Mouse (Mus musculus) embryo, embryonic 11 days (tissue): ENCODE data around the gene Hoxa1.
A peak's percentile ranks its signal among the peaks of the same experiment; 100 is the strongest.

Source experiments
- DNase-seq: peaks from one replicate; pipeline ENCODE4 v3.0.0-alpha.2; 2015

Hoxa1 gene

DNA sequence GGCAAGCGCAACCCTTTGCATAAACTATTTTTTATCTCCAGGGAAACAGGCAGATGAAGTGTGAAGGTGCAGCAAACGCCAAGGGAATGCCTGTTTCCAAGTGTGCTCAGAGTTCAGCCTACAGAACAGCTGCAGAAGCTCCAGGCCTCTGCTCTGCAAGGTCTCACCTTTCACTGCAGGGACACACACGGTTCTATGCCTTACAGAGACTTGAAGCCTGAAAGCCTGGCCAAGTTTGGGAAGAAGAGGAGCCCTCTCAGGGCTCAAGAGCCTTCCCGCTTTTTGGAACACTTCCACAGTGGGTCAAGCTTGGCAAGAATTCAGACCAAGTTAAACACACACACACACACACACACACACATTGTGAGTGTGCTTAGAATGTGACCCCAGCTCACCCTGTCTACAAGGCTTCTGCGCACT lies 31.1 kb upstream of the Hoxa1 start:
- peak; percentile 55 for DNase-seq

GRCm38 (mm10) chr6:52186500-52186899 lies 28.4 kb upstream of the Hoxa1 start:
- DNase-seq, result no peak

DNA sequence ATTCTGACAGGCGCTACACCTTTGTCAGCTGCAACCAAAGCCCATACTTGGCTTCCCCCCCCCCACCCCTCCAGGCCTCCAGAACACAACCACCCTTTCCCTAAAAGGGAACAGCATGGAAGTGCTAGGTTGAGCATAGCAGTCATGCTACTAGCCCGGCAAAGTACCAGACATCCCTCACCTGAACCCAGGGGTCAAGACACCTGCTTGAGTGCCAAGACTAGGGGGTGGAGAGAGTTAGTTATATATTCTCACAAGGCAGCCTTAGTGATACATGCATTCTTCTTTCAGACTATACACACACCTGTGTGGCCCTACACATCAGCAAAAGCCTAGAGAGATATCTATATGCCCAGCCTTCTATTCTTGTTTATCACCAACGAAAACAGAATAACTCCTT lies 27.7 kb upstream of the Hoxa1 start:
- no peak for DNase-seq

- DNase-seq, result peak; percentile 78
Measured at GRCm38 (mm10) chr6:52185222-52185621, 27.1 kb upstream of the Hoxa1 start.

- DNase-seq, result no peak
Measured at GRCm38 (mm10) chr6:52184668-52185067, 26.6 kb upstream of the Hoxa1 start.

DNA sequence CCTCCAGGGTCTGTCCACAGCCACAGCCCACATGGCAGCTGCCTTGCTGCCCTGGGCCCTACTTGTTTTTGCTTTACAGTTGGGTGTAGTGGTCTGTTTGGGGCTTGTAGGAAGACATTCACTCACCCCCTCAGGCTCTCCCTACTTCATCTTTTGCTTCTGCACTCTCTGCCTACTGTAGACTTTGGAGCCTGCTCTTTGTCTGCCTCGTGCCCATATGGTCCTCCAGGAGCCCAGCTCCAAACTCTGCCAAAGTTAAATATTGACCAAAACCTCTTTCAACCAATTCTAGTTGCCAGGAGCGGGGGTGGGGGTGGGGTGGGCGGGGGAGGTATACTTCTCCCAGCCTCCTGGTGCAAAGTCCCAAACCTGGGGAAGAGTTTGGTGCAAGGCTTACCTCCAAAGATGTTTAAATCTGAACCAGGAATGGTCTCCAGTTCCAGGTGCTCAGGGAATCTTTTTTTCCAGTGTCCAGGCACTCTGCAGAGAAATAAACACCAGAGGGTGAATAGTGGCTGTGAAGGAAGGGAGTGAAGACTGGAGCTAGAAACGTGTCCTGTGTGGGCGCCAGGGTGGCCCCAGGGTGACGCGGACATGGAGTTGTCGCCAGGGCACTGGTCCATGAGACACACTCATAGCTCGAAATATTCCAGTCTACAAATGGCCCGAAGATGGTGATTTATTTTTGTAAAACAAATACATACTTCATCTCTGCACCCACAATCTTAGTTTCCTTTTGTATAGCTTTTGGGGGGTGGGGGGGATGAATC lies 25.4 kb upstream of the Hoxa1 start:
- DNase-seq, result no peak

DNA sequence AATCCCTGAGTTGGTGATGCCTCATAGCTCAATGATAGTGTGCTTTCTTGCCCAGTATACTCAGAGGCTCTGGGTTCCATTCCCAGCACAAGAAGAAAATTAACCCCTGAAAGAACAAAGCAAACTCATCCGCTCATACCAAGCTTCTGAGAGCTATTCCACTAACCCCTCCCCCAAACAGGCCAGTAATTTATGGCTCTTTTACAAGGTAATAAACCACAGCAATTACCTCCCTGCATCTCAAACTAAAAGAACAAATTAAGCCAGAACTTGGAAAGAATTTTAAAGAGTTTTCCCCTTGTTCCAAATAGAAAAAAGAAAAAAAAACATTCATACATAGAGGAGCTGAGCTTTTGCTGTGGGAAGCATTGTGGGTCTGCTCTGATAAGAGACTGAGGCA lies 24.7 kb upstream of the Hoxa1 start:
- DNase-seq, result peak; percentile 51

- no peak for DNase-seq
Measured at GRCm38 (mm10) chr6:52182030-52182429, 23.9 kb upstream of the Hoxa1 start.

DNA sequence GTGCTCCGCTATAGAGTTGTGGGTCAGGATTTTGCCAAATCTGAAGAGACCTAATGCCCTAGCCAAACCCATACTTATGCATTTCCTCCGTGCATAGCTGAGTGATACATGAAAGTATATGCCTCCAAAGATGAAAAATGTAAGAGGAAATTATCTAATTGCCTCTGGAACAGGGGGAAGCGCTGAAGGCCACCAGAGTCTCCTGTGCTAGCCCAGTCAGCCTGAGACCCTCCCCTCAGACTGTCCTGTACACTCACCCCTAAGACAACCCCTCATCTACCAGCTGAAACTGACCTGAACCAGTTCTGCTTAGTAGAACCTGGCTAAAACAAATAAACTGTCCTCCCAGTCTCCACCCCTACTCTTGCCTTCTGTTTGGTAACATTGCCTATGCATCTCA lies 22.6 kb upstream of the Hoxa1 start:
- DNase-seq, result no peak

DNA sequence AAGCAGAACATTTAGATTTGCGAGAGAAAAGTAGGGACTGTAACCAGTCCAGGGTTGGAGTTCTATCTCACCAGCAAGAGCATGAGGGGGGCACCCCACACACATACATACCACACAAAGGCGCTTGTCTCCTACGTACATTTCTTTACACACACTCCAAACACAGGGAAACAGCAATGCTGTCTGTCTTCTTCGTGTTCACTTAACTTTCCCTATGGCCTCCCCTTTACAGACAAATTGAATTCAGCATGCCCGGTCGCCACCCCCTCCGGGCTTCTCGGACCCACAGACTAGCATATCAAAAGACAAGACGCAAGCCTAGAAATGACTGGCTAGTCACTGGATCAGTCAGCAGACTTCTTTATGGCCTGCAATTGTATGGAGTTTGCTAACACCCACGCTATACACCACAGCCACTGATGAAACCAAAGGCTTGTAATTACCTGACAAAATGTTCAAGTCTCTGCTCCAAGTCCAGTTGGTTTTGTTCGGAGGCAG lies 22.1 kb upstream of the Hoxa1 start:
- DNase-seq, result peak; percentile 43

DNA sequence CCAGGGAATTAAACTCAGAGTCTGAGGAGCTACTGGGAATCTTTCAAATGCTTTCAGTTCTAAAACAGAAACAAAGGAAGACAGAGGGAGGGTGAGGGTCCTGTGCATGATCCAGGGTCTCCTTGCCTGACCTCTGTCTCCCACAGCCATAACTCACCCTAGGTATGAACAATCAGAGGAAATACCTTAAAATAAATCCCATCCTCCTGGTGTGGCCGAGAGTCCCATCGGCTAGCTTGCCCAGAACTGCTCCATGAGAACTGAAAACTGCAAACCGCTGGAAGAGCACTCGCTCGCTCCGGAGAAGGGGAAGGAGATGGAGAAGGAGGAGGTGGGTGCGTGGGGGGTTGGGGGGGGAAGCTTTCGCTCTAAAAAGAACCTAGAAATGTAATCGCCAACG lies 21.6 kb upstream of the Hoxa1 start:
- peak; percentile 43 for DNase-seq

DNA sequence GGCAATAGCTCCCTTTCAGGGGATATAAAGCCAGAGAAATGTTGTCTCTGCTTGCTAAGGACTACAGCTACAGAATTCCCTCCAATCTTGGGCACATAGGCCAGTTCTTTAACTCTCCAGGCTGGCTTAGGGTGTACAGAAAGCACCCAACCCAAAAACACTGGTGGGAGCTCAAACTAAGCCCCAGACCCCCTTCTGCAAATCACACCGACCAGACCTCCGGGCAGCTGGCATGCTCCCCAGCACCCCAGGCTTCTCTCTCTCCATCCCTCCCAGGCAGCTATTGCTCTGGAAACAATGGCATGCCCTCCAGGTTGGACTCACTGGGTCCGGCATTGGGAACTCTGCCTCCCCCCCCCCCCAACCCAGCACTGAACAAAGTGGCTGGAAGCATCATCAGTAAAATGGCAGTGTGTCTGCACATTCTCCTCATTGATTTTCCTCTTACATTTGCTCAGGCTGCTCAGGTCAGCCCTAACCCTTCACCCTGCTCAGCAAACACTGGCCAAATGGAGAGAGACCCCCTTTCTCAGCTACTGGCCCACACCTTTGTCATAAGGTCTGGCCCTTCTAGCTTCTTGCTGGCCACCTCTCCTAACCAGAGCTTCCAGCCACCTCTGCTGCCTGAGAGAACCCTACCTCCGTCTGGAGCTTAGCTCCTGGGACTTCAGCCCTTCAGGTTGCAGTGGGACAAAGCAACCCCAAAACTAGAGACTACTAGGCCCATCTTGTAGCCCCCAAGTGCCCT lies 21.0 kb upstream of the Hoxa1 start:
- DNase-seq, result peak; percentile 43

DNA sequence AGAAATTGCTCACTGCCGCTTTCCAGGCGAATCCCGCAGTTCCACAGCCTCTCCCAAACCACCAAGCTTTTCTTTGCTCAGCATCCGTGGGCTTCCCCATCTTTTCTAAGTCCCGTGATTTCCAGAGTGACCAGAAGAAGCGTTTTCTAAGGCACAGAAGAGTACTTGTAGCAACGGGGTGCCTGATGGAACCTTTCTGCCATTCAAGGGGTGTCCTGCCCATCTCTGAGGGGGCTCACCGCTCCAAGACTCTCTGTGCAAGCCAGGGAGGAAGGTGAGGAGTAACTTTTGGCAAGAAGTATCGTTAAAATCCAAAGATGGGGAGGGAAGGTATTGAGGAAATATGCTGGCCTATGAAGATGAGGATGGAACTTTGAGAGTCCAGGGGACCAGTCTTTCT lies 19.7 kb upstream of the Hoxa1 start:
- DNase-seq, result peak; percentile 42

DNA sequence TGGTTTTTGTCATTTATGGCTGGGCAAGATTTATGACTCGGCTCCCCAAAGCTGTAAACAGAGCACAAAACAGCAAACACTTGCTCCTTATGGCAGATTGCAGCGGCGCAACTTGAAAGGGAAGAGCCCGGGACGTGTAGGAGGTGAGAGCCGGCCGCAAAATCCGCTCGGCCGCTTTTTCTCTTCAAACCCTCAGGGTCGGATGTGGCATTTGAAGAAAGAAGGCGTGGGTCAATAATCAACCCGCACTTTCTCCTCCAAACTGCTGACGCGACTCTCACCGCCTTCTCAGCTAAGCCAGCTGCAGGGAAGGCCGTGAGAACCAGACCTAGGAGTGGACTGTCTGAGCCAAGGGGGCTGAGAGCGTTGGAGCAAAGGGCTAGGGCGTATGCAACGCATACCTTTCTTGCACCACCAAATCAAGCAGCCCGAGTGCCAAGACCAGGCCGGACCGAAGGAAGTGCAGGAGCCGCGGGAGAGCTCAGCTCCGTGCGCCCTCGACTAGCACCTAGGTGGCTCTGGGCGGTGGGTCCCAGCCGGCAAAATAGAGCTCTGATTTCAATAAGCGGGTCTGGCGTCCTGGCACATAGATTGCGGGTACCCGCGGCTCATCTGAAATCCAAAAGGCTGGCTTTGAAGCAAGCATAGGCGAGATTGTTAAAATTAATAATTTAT lies 19.1 kb upstream of the Hoxa1 start, which contains the start of gene 5730596B20Rik:
5730596B20Rik (plus strand) TSS at position 438 of the 675 bp plus-strand sequence.
- DNase-seq, result peak; percentile 84

- peak; percentile 47 for DNase-seq
Measured at GRCm38 (mm10) chr6:52176391-52176790, 18.3 kb upstream of the Hoxa1 start.

DNA sequence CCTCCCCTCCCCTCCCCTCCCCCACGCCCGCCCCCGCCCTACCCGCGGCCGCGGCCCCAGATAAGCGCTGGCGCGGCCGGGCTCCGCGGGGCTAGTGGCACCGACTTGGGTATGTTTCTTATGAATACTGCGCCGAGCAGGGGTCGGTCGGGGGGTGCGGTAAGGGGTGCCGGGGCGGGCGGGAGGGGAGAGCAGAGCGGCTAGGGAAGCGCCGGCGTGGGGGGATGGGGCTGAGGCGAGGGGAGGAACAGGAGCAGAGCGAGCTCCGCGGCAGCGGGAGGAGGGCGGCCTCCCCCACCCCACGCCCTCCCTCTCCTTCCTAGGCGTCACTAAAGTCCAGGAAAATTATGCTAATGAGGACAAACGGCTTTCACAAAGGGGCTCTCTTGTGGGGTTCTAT lies 17.7 kb upstream of the Hoxa1 start:
- DNase-seq, result peak; percentile 80

DNA sequence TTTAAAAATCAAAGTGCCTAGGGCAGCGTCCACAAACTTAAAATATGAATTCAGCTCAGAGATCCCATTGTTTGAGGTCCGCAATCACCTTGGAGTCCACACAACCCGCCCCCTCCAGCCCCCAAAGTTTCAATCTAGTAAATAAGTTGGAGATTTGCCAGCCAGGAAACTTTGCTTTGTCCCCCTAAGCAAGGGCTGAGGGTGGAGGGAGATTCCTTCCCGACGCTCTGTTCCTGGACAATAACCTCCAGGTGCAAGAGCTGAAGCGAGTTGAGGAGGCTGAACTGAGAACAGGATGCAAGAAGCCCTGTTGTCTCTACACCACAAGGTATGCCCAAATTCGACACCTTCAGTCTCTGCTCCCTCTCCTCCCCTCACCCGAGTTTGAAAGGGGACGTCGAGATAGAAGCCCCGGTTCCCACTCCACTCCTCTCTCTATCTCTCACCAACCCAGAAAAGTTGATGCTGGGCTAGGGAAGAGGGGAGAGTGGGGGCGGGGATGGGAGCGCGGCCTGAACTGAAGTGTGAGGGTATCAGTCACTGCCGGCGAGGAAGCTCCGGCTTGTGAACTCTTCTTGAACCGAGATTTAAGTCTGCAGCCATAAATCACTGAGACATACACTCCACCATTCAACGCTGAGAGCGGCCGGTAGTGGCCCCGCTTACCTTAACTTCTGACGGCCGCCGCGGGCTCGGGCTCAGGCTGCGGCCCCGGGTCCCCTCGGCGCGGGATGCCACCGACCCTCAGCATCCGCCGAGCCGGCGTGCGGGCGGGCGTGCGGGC lies 17.0 kb upstream of the Hoxa1 start:
- peak; percentile 90 for DNase-seq

DNA sequence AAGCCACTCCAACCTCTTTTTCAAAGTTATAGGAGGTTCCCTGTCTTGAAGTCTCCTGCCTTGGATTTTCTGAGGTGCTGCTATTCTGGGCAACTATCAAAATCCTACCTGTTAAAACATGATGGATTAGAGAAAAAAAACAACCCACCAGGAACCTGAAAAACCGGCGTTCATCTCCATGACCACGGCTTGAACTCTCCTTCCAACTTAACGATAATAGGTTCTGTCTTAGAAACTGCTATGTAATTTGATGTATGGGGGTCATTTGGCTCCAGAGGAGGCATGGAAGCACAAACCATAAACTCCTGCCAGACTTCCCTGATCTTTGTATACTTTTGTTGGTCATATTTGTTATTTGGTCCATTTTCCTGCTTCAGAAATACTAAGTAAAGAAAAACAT lies 15.5 kb upstream of the Hoxa1 start:
- peak; percentile 69 for DNase-seq

DNA sequence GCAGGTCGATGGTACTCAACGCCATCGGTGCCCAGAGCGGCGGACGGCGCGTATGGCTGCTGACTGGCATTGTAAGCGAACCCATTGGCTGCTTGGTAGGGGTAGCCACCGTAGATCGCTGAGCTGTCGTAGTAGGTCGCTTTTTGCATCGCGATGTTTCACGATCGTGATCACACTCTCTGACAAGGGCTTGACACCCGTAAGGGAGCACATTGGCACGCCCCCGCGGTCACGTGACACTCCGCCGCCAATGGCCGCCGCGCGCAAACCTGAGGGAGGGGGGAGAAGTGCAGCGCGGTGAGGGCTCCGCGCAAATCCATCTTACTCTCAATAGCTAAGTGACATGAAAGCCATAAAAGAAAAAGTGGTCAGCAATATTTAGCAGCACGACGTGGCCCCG lies 14.4 kb upstream of the Hoxa1 start:
- DNase-seq, result peak; percentile 95

DNA sequence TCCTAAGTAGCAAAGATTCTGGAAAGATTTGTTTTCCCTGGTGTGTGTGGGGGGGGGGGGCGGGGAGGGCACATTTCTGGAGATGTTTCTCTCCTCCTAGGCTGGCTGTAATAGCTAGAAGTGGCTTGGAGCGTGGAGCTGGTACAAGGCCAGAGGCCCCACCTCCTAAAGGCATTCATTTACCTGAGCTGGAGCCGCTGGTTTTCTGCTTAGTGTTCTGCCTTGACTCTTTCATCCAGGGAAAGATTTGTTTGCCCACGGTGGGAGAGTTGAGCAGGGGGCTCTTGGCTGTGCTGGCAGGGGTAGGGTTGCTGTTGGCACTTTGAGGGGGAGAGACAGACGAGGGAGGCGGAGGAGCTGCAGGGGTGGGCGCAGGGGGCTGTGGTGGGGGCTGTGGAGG lies 13.8 kb upstream of the Hoxa1 start:
- DNase-seq, result no peak

DNA sequence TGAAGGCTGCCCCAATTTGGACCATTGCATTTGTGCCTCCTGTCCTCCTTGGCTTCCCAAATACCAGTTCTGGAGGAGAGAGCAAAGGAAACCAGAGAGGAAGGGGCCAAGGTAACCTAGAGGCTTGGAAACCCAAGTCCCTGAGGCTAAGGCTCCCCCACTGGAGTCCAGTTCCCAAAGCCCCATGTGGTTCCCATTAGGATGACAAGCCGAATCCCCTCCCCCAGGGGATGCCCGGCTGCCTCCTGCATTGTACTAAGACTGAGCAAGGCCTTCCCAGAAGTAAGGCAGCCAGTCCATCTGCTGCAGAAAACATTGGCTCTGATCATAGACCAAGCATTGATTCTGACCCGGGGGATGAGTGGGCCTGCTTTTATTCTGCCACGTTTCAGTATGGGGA lies 13.2 kb upstream of the Hoxa1 start:
- peak; percentile 88 for DNase-seq

DNA sequence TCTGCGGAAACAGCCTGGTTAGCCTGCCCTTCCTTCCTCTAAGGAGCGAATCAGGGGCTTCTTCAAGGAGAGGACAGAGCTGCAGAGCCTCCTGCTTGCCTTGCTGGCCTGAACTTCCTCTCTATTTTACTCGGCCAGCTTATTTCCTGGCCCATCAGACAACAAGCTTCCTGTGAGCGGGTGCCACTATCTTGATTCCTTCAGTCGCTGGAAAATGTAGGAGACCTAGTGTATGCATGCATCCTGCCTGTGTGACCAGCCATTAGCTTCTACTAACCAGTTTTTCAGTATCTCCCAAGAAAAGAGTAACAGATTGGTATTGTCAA lies 12.7 kb upstream of the Hoxa1 start:
- DNase-seq, result no peak
